Mouse (Mus musculus) spleen, embryonic (tissue): Measurements from ENCODE around the gene Aym1.

ENCODE experiments used
- CTCF ChIA-PET: fragments of 350-600 bp; sonication (Branson Sonifier 250); formaldehyde crosslinking; loops from one replicate; lab custom pipeline; 2022; lab: Charles Lee

Gene Aym1

DNA sequence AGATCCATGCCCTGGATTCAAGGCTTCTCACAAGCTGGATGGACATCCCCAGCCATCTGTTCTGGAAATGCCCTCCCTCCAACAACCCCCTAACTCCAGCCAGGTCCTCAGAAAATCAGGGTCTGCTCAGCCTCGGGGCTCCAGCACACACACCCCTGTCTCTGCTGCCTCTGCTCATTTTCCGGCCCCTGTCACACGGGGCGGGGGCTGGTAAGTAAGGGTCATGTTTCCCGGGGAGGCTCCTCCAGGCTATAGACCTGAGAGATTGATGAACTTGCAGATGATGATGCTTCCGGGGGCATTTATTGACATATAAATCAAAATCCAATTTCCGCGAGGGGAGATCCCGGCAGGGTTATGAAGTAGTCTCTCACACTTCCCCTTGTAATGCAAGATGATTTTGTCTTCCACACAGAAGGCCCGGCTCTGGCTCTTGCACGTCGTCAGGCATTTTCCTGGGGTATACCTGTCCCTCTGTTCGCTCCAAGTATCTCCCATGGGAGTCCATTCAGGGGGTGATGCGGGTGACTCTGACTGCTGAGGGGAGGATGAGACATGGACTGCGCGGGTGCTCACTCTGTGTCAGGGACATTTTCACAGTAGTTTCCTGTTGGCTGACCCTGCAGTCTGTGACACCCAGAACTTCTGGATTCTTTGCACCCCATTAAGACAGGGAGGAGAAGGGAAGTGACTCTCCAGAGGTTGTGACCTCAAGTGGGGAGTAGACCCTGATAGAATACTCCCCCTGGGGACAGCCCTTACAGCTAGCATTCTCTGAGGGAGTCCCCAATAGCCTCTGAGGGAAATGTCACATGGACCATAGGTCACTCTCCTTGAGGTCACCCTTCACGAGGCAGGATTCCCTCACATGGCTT is 40.6 kb downstream of the Aym1 start:
- CTCF ChIA-PET: no interaction called here

DNA sequence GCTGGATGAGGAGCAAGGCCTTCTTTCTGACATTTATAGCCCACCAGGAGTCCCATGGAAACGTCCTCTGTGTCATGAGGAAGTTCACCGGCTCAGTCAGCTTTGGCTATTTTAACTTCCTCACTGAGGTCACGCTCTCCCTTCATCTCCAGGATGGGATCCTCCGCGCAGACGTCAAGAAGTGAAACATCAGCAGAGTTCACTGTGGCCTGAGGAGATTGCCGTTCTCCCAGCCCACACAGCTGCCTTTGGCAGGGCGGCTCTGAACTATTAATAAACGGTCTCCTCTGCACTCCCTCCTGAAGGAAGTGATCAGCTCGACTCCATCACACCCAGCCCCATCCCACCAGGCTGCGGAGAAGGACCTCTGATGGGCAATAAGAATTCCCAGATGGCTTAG is 45.6 kb downstream of the Aym1 start:
- CTCF ChIA-PET: no interaction called here

DNA sequence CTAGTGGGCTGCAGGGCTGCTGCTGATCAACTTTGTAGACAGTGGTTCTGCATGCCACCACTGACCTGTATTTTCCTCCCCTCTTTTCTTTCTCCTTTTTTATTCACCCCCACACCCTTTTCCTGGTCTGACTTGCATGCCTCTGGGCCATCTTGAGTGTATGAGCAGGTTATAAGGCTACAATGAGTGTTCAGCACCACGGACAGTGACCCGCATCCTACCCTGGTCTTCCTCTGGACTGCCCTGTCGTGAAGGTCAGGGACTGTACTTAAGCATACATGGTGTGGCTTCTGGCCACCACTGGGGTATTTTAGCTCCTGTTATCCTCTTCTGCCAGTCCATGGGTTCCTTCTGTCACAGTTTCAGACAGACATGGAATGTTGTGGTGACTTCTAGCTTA is 50.3 kb downstream of the Aym1 start:
- CTCF ChIA-PET: no interaction called here
